Mouse (Mus musculus): ENCODE results near the gene Six5.

The Six5 gene

GRCm38 (mm10) chr7:19075231-19075630 lies 19.2 kb upstream of the Six5 start:
- CTCF ChIA-PET = interaction anchor here (0.6 to 2.3 kb wide), 2 partner anchors 11 to 43 kb away, joined by 3 to 18 read pairs; partner anchors contain the start of gene Gm4969

- CTCF ChIA-PET = interaction anchor here (0.6 to 2.3 kb wide), 4 partner anchors 10 to 42 kb away, joined by 3 to 18 read pairs (median 4); partner anchors contain the start of genes Gm4969 and Six5
Observed at GRCm38 (mm10) chr7:19075723-19076585, 18.4 kb upstream of the Six5 start, which contains the start of gene Dmwd. Gene Dmwd, plus strand, starts transcription at chr7:19076227.

- CTCF ChIA-PET = interaction anchor here (1.4 to 2.3 kb wide), 3 partner anchors 9 to 17 kb away, joined by 3 to 18 read pairs (median 4); partner anchors contain the start of gene Six5
Observed at GRCm38 (mm10) chr7:19076586-19076991, 17.8 kb upstream of the Six5 start.

- CTCF ChIA-PET = interaction anchor here (0.5 to 1.2 kb wide), 2 partner anchors 9 to 15 kb away, joined by 3 to 5 read pairs; no protein-coding TSS in a partner anchor
Observed at GRCm38 (mm10) chr7:19077761-19078160, 16.6 kb upstream of the Six5 start.

DNA sequence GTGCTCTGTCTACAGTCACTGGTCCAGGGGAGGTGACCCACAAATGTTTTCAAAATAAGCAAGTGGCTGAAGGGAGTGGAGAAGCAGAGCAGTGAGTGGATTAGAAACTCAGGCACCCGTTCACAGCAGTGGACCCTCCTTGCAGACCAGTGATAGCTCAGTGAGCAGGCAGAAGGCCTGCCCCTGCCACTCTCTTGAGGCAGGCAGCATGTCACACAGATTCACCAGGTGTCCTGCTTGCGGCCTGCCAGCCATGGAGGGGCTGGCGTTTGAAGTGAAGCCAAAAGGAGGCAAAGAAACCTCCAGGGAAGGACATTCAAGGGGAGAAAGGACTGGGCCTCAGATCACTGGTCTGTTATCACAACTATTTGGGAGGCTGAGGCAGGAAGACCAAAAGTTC lies 15.7 kb upstream of the Six5 start:
- CTCF ChIA-PET = no interaction called here

DNA sequence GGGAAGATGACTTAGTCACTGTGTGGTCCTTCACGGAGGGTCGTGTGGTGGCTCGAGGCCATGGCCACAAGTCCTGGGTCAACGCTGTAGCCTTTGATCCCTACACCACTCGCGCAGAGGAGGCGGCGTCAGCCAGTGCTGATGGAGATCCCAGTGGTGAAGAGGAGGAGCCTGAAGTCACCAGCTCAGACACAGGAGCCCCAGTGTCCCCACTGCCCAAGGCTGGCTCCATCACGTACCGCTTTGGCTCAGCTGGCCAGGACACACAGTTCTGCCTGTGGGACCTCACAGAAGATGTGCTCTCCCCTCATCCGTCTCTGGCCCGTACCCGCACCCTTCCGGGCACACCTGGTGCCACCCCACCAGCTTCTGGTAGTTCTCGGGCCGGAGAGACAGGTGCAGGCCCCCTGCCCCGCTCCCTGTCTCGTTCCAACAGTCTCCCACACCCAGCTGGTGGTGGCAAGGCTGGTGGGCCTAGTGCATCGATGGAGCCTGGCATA lies 13.9 kb upstream of the Six5 start:
- CTCF ChIA-PET = interaction anchor here (0.7 kb wide), 1 partner anchor 12 kb away, joined by 3 read pairs; no protein-coding TSS in a partner anchor

GRCm38 (mm10) chr7:19082171-19082570 lies 12.2 kb upstream of the Six5 start:
- CTCF ChIA-PET = no interaction called here

- CTCF ChIA-PET = interaction anchor here (0.6 to 0.9 kb wide), 3 partner anchors 17 to 95 kb away, joined by 3 to 6 read pairs (median 3); no protein-coding TSS in a partner anchor
Observed at GRCm38 (mm10) chr7:19083096-19083495, 11.3 kb upstream of the Six5 start.

- CTCF ChIA-PET = interaction anchor here (0.9 to 3.2 kb wide), 2 partner anchors 13 to 95 kb away, joined by 3 to 23 read pairs; no protein-coding TSS in a partner anchor
Observed at GRCm38 (mm10) chr7:19083701-19084100, 10.7 kb upstream of the Six5 start, which contains the start of gene Dmpk. Gene Dmpk, plus strand, starts transcription at chr7:19083849.

GRCm38 (mm10) chr7:19084277-19084771 lies 10.1 kb upstream of the Six5 start:
- CTCF ChIA-PET = interaction anchor here (1.4 to 3.2 kb wide), 3 partner anchors 8 to 14 kb away, joined by 3 to 23 read pairs (median 18); partner anchors contain the start of genes Dmwd and Six5

DNA sequence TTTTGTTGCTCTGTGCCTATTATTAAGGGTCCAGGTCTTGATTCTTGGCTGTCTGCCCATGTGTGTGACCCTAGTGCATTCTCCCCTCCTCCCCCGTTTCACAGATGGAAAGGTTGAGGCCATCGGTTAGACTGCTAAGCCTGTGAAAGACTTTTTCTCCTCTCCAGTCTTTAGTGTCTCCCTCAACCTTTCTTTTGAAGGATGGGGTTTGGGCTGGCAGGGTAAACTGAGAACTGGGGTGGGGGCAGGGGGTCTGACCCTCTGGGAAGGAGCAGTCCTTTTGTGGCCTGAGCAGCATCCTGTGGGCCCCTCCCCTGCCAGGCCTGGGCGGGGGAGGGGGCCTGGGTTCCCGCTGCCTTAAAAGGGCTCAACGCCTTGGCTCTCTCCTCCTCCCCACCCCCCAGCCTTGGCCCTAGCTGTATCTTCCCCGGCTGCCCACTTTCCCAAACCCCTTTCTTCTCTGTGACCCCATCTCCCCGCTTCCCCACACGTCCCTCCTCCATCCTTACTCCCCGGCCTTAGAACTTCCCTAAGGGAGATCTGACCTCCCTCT lies 9.4 kb upstream of the Six5 start:
- CTCF ChIA-PET = interaction anchor here (1.4 to 3.2 kb wide), 3 partner anchors 9 to 14 kb away, joined by 3 to 23 read pairs (median 18); partner anchors contain the start of genes Dmwd and Six5

GRCm38 (mm10) chr7:19085495-19085894 lies 8.9 kb upstream of the Six5 start:
- CTCF ChIA-PET = interaction anchor here (1.4 to 3.2 kb wide), 4 partner anchors 9 to 15 kb away, joined by 3 to 23 read pairs (median 12); partner anchors contain the start of genes Dmwd and Six5

GRCm38 (mm10) chr7:19086042-19086441 lies 8.4 kb upstream of the Six5 start:
- CTCF ChIA-PET = interaction anchor here (0.6 to 3.2 kb wide), 4 partner anchors 10 to 50 kb away, joined by 6 to 23 read pairs (median 13); partner anchors contain the start of gene Dmwd

GRCm38 (mm10) chr7:19086760-19087159 lies 7.6 kb upstream of the Six5 start:
- CTCF ChIA-PET = interaction anchor here (0.6 to 3.2 kb wide), 4 partner anchors 11 to 49 kb away, joined by 6 to 23 read pairs (median 13); partner anchors contain the start of gene Dmwd

DNA sequence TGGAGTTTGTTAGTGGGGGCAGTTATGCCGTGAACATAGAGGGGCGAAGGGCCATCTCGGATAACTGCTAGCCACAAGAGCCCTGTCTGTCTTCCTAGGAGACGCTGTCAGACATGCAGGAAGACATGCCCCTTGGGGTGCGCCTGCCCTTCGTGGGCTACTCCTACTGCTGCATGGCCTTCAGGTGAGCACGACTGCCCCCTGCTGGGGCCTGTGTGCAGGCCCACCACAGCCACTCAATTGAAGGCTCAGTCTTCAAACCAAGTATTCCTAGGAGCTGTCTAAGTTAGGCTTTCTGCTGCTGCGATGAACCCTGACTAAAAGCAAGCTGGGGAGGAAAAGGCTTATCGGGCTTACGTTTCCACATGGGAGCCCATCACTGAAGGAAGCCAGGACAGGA lies 5.6 kb upstream of the Six5 start:
- CTCF ChIA-PET = interaction anchor here (0.5 to 1.5 kb wide), 6 partner anchors 9 to 31 kb away, joined by 3 to 5 read pairs (median 3); partner anchors contain the start of gene Fbxo46

- CTCF ChIA-PET = interaction anchor here (0.7 to 1.4 kb wide), 4 partner anchors 14 to 27 kb away, joined by 3 to 8 read pairs (median 4); no protein-coding TSS in a partner anchor
Observed at GRCm38 (mm10) chr7:19091913-19092312, 2.5 kb upstream of the Six5 start.

- CTCF ChIA-PET = interaction anchor here (0.6 to 1.4 kb wide), 6 partner anchors 15 to 247 kb away, joined by 3 to 8 read pairs (median 4); no protein-coding TSS in a partner anchor
Observed at GRCm38 (mm10) chr7:19092381-19093173, 1.8 kb upstream of the Six5 start.

- CTCF ChIA-PET = interaction anchor here (0.6 to 1.4 kb wide), 5 partner anchors 15 to 246 kb away, joined by 3 to 8 read pairs (median 5); no protein-coding TSS in a partner anchor
Observed at GRCm38 (mm10) chr7:19093174-19093521, 1.2 kb upstream of the Six5 start.

- CTCF ChIA-PET = interaction anchor here (0.6 to 1.4 kb wide), 6 partner anchors 9 to 246 kb away, joined by 3 to 8 read pairs (median 3); partner anchors contain the start of gene Dmwd
Observed at GRCm38 (mm10) chr7:19093537-19094385, 633 bp upstream of the Six5 start.

All from spleen, embryonic (tissue).